Mouse (Mus musculus) brain, embryonic 14.5 days (tissue): ENCODE results near the gene Zfp553. TPM values are rescaled to one million over a fixed set of nuclear protein-coding genes. Genes with fewer than 3 reads are reported as not detected.

ENCODE experiments used
- DNase-seq: peaks from one replicate; pipeline ENCODE4 v3.0.0-alpha.2; 2011; ENCODE audit warnings: low read depth
- CTCF ChIP-seq: fragments of 200-500 bp; IDR thresholded peaks from 2 replicates; pipeline ENCODE4 v1.5.1; 2012; ENCODE audit warnings: inconsistent platforms, mild to moderate bottlenecking, moderate library complexity, borderline replicate concordance; ENCODE audit not compliant: insufficient read depth, insufficient read length; ENCODE audit errors: extremely low read depth
- POLR2A ChIP-seq: fragments of 200-500 bp; IDR thresholded peaks from 2 replicates; pipeline ENCODE4 v1.6.1; 2012; ENCODE audit warnings: mild to moderate bottlenecking, inconsistent platforms, borderline replicate concordance; ENCODE audit not compliant: poor library complexity, insufficient read depth, insufficient read length, severe bottlenecking; ENCODE audit errors: extremely low read depth
- polyA plus RNA-seq: library from polyadenylated mRNA; depleted of rRNA; stranded (reverse); fragments of >200 nt; gene quantifications from 2 replicates; pipeline ENCODE4 v1.2.3, GENCODE M21; 2012

Gene Zfp553
- polyA plus RNA-seq, 1 experiment, result 38.9 TPM

- TF ChIP-seq POLR2A (no peak), CTCF (no peak)
- DNase-seq, result no peak
These were observed 18.9 kb upstream of the Zfp553 start for GRCm38 (mm10) chr7:127213930-127214329.

DNA sequence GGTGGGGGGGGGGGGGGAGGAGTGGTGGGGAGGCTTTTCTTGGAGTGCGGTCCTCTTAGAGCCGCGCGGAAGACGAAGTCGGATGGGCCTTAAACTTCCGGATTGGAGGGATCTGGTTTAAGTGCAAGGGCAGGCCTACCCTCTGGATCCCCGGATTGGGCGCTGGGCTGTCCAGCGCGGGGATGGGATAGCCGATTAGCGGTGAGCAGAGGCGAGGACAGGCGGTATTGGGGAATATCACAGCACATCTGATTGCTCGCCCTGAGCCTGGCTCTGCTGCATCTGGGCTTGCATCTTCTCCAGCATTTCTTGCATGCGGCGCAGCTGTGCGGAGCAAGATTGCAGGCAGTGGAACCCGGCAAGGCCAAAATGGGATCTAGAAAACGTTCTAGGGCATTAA lies 18.3 kb upstream of the Zfp553 start:
- TF ChIP-seq POLR2A (no peak), CTCF (no peak)
- no peak for DNase-seq

DNA sequence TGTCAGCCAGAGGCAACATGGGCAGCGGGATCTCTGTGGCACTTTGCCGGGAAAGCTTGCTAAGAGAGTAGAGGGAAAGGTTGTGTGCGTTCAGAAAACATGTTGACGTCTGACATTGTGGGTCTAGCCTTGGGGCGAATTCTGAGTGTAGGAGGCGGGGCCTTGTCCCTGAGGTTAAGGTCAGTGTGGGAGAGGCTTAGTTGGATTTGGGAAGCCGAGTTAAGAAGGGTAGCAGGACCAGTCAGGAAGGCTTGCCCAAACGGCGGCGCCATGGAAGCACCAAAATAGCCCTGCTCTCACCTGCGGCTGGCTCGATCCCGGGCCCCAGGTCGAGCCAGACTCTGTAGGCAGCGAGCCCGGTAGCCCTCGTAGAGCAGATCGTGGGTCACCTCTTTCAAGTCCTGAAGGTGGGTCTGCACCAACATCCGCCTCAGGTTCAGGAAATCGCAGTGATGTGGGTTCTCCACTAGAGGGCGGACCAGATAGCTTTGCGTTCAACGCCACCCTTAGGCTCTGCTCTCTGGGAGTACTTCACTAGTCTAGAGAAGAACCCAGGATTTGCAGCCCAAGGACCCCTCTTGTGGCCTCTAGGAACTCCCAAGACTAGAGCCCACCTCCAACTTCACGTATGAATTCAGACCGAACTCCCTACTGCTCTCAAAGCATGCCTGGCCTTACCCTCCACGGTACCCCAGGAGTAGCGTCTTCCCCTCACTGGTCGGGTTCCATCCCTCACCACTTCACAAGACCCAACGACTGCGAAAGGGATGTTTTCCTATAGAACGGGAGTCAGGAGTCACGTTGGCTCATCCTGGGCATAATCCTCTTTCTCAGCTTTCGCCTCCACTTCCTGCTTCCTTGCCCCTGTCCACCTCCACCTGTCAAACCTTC lies 17.6 kb upstream of the Zfp553 start:
- peak; percentile 69 for DNase-seq

GRCm38 (mm10) chr7:127216307-127216706 lies 16.6 kb upstream of the Zfp553 start:
- DNase-seq, result no peak
- no peak for TF ChIP-seq CTCF
- no peak for TF ChIP-seq POLR2A

More for the DNA sequence above, 17.6 kb upstream of the Zfp553 start:
- TF ChIP-seq POLR2A (no peak), CTCF (peak; percentile 88)

DNA sequence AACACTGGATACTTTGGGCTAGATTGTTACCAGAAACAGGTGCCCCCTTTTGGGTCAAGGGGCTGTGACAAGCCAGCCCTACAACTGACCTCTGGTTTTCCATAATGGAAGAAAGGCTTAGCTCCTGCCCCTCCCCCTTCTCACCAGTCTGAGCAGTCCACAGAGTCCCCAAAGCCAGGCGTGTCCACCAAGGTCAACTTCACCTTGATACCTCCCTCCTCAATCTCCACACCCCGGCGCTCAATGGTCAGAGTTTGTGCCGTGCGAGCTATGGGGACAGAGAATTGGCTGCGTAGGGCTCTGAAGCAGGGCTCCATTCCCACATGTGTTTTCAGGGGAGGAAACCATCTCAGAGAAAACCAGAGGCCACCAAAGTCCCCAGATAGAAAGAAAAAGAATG lies 15.4 kb upstream of the Zfp553 start:
- TF ChIP-seq POLR2A (no peak), CTCF (no peak)
- DNase-seq, result no peak

DNA sequence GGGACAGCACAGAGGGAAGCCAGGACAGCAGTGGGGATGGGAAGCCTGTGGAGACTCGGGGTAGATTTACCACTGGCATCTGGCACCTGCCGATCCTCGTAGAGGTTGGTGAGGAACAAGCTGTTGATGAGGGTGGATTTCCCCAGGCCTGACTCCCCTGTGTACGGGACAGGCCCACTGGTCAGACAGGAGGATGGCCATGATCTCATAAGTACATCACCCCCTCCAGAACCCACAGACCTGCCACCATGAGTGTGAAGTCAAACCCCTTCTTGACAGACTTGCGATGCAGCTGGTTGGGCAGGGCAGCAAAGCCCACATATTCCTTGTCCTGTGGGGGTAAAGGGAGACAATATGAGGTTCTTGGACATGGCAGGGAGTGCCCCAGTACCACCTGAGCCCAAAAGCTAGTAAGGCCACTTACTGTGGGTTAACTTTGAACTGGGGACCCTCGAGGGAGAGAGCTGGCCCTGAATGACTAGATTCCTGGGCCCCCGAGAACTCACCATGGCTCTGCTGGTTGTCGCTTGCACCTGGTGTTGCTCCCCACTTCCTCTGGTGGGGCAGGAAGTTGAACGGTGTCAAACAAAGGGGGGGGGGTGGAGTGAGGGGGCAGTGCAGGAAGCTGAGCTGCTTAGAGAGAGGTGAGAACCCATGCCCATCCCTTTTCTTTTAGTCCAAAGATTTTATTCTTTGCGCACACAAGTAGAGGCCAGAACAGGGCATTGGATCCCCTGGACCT lies 14.8 kb upstream of the Zfp553 start:
- DNase-seq, result no peak
- TF ChIP-seq CTCF, result no peak

DNA sequence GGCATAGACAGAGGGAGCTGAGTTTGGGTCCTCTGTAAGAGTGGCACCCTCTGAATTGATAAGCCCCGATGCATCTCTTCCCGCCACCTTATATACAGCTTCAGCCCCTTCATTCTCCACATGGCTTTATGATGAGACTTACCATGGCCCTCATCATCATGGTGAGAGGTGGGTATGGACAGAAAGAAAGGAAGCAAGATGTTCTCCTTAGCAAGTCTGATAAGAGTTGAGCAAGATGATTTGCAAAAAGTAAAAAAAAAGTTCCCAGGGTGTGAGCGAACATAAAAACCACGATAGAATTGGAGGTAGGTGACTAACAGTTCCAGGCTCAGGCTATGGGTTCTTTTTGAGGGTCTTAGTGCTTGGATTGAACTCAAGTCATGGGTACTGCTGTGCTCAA lies 14.2 kb upstream of the Zfp553 start:
- TF ChIP-seq CTCF, result no peak
- no peak for TF ChIP-seq POLR2A
- no peak for DNase-seq

DNA sequence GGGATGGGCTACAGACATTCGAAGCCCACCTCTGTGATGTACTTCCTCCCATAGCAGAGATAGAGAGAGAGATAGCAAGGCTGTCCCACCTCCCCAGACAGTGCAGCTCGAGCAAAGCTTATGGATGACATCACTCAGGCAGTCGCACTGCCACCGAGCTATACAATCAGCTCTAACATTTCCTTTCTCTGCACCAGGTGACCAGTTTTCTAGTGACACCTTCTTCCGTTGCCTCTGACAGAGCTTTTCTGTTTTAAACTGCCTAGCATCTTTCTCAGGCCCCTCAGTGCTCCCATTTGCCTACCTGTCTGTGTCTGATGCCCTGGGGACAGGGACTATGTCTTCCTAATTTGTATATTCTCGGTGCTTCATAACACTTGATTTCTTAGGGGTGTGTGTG lies 12.4 kb upstream of the Zfp553 start:
- no peak for DNase-seq
- TF ChIP-seq CTCF (no peak), POLR2A (no peak)

DNA sequence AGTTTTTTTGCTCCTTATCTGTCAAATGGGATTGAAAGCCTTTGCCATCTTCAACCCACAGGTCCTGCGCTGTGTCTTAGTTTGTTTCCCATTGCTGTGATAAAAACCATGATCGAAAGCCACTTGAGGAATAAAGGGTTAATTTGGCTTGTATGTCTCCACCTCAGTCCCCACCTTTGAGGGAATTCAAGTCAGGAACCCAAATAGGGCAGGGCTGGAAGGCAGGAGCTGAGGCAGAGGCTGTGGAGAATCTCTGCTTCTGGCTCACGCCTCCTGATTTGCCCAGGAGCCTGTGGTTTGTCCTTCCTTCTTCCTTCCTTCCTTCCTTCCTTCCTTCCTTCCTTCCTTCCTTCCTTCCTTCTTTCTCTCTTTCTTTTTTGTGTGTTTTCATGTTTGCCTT lies 9.8 kb upstream of the Zfp553 start:
- no peak for TF ChIP-seq POLR2A
- no peak for TF ChIP-seq CTCF
- no peak for DNase-seq

DNA sequence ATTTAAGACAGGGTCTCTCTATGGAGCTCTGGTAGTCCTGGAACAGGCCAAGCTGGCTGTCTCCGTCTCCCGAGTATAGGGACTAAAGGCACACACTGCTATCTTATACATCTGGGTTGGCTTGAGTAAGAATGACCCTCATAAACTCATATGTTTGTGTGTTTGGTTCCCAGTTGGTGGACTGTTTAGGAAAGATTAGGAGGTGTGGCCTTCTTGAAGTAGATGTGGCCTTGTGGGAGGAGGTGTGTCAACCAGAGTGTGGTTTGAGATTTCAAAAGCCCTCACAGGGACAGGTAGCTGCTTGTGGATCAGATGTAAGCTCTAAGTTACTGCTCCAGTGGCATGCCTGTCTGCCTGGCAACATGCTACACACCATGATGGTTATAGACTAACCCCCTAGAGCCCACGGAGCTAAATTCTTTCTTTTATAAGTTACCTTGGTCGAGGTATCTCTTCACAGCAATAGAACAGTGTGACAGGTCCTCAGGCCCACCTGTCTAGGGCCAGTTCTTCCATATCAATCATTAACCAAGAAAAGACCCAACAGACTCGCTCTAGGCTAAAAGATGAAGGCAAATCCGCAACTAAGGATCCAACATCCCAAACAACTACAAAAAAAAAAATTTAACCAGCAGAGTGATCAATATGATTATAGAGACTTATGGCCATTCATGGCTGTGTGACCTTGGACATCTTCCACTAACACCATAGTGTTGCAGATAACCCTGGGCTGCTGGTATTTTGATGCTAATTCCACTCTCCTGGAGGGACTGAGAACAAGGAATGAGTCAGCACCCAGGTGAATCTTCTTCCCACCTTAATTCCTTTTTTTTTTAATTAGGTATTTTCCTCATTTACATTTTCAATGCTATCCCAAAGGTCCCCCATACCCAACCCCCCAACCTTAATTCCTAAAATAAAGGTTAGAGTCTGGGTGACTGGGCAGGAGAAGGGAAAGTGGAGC lies 9.1 kb upstream of the Zfp553 start:
- TF ChIP-seq POLR2A, result no peak
- no peak for TF ChIP-seq CTCF
- no peak for DNase-seq

DNA sequence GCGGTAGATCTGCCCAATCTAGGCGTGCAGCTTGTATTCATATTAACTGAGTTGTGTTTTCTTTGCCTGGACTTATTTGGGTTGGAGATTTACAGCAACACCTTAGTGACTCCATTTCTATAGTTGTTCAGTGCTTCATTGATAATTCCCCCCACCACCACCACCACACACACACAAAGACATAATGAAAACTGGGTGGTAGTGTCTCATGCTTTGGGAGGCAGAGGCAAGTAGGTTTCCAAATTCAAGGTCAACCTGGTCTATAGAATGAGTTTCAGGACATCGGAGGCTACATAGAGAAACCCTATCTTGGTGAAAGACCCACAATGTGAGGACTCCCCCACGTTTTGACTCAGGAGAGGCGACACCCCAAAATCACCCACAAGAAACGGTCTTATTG lies 8.2 kb upstream of the Zfp553 start:
- no peak for DNase-seq
- TF ChIP-seq POLR2A, result no peak
